Mouse (Mus musculus): ENCODE results near the gene Gfpt1. TPM values are rescaled to one million over a fixed set of nuclear protein-coding genes. Genes with fewer than 3 reads are reported as not detected.

Gfpt1 gene
- polyA plus RNA-seq, 1 experiment, result 0.03 TPM

- Histone ChIP-seq H3K4me1 (ENCODE audit: control insufficient read depth) (no peaks in the 10 kb centered on the region), H3K27me3 (ENCODE audit: control insufficient read depth) (no peaks in the 10 kb centered on the region), H3K36me3 (ENCODE audit: control insufficient read depth) (peaks cover 47% of the 10 kb centered on the region), H3K4me3 (replicated peaks) (no peak overlapping the region), H3K9me3 (ENCODE audit: control insufficient read depth, low read length) (no peaks in the 10 kb centered on the region)
- no peak for TF ChIP-seq TAL1 (IDR thresholded peaks at IDR 0.05; ENCODE audit: low read length)
- TF ChIP-seq GATA1 (IDR thresholded peaks at IDR 0.05; ENCODE audit: low read length), result no peak
These were observed 9.3 kb downstream of the Gfpt1 start for GRCm38 (mm10) chr6:87051886-87052425.

- H3K9me3 ChIP-seq (ENCODE audit: control insufficient read depth, low read length), result no peaks in the 10 kb centered on the region
- peaks cover 61% of the 10 kb centered on the region for H3K36me3 ChIP-seq (ENCODE audit: control insufficient read depth)
- H3K27me3 ChIP-seq (ENCODE audit: control insufficient read depth), result no peaks in the 10 kb centered on the region
- TF ChIP-seq TAL1 (IDR thresholded peaks at IDR 0.05; ENCODE audit: low read length) (no peak), GATA1 (IDR thresholded peaks at IDR 0.05; ENCODE audit: low read length) (no peak)
- H3K4me1 ChIP-seq (ENCODE audit: control insufficient read depth), result no peaks in the 10 kb centered on the region
- no peak overlapping the region for H3K4me3 ChIP-seq (replicated peaks)
These were observed 11.5 kb downstream of the Gfpt1 start for GRCm38 (mm10) chr6:87054193-87054592.

DNA sequence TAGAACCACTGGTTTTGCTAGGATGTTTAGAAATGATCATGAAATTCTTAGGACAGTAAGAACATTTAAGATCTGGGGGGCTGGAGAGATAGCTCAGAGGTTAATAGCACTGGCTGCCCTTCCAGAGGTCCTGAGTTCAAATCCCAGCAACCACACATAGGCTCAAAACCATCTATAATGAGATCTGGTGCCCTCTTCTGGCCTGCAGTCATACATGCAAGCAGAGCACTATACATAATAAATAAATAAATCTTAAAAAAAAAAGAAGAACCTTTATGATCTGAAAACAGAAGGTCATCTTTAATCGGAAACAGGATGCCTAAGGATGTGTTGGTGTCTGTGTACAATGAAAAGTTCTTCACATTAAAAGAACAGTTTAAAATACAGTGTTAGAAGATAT lies 17.1 kb downstream of the Gfpt1 start:
- H3K9me3 ChIP-seq (ENCODE audit: control insufficient read depth, low read length), result no peaks in the 10 kb centered on the region
- no peak overlapping the region for H3K4me3 ChIP-seq (replicated peaks)
- no peak for TF ChIP-seq TAL1 (IDR thresholded peaks at IDR 0.05; ENCODE audit: low read length)
- H3K4me1 ChIP-seq (ENCODE audit: control insufficient read depth), result no peaks in the 10 kb centered on the region
- no peaks in the 10 kb centered on the region for H3K27me3 ChIP-seq (ENCODE audit: control insufficient read depth)
- peaks cover 55% of the 10 kb centered on the region for H3K36me3 ChIP-seq (ENCODE audit: control insufficient read depth)

DNA sequence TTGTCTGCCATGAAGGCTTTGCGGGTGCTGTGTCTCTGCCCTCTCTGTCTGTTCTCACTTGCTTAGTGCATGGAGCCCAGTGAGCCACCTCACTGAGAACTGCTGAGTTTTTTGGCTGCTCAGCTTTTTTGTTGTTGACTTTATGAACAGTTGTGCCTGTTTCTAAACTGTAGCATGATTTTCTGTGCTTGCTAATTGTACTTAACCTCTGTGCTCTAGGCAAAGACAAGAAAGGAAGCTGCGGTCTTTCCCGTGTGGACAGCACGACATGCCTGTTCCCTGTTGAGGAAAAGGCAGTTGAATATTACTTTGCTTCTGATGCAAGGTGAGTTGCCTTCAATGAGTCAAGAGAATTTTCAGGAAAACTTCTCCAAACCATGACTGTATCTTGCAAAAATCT lies 20.9 kb downstream of the Gfpt1 start:
- Histone ChIP-seq H3K36me3 (ENCODE audit: control insufficient read depth) (peaks cover 52% of the 10 kb centered on the region), H3K4me1 (ENCODE audit: control insufficient read depth) (no peaks in the 10 kb centered on the region), H3K9me3 (ENCODE audit: control insufficient read depth, low read length) (no peaks in the 10 kb centered on the region), H3K27me3 (ENCODE audit: control insufficient read depth) (no peaks in the 10 kb centered on the region), H3K4me3 (replicated peaks) (no peak overlapping the region)
- TF ChIP-seq TAL1 (IDR thresholded peaks at IDR 0.05; ENCODE audit: low read length) (no peak), GATA1 (IDR thresholded peaks at IDR 0.05; ENCODE audit: low read length) (no peak)

- TF ChIP-seq GATA1 (IDR thresholded peaks at IDR 0.05; ENCODE audit: low read length) (no peak), TAL1 (IDR thresholded peaks at IDR 0.05; ENCODE audit: low read length) (no peak)
- no peaks in the 10 kb centered on the region for H3K9me3 ChIP-seq (ENCODE audit: control insufficient read depth, low read length)
- peaks cover 10% of the 10 kb centered on the region for H3K4me1 ChIP-seq (ENCODE audit: control insufficient read depth)
- no peaks in the 10 kb centered on the region for H3K27me3 ChIP-seq (ENCODE audit: control insufficient read depth)
- H3K36me3 ChIP-seq (ENCODE audit: control insufficient read depth), result peaks cover 64% of the 10 kb centered on the region
- H3K4me3 ChIP-seq (replicated peaks), result no peak overlapping the region
These were observed 25.6 kb downstream of the Gfpt1 start for GRCm38 (mm10) chr6:87068209-87068608.

DNA sequence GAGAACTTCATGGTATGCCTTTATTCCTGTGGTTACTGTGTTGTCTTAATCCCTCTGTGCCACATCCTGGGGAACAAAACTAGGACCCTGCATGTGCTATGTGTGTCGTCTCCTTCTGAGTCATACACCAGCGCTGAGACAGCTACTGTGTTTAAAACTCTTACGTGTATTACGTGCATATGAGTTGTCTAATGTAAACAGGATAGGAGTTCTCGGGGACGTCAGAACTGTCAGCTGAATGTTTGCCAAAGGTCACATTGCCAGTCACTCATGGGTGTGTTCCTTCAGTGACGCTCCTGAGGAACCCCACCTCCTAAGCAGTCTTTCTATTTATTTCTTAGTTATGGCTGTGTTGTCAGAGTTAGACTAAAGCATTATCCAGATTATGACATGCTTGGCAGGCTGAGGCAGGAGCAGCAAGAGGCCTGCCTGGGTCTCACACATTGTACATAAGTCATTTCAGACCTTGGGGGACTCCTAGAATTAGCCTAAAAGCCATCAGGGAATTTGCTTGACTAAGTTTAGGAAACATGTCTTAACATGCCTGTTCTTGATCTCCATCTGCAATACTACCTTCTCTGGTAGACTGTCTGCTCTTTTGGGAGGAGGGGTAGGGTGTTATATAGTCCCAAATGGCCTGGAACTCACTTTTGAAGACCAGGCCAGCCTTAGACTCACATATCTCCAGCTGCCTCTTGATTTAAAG lies 26.7 kb downstream of the Gfpt1 start:
- no peak overlapping the region for H3K4me3 ChIP-seq (replicated peaks)
- no peak for TF ChIP-seq GATA1 (IDR thresholded peaks at IDR 0.05; ENCODE audit: low read length)
- TF ChIP-seq TAL1 (IDR thresholded peaks at IDR 0.05; ENCODE audit: low read length), result no peak
- peaks cover 12% of the 10 kb centered on the region for H3K4me1 ChIP-seq (ENCODE audit: control insufficient read depth)
- H3K27me3 ChIP-seq (ENCODE audit: control insufficient read depth), result no peaks in the 10 kb centered on the region
- H3K36me3 ChIP-seq (ENCODE audit: control insufficient read depth), result peaks cover 59% of the 10 kb centered on the region
- no peaks in the 10 kb centered on the region for H3K9me3 ChIP-seq (ENCODE audit: control insufficient read depth, low read length)

DNA sequence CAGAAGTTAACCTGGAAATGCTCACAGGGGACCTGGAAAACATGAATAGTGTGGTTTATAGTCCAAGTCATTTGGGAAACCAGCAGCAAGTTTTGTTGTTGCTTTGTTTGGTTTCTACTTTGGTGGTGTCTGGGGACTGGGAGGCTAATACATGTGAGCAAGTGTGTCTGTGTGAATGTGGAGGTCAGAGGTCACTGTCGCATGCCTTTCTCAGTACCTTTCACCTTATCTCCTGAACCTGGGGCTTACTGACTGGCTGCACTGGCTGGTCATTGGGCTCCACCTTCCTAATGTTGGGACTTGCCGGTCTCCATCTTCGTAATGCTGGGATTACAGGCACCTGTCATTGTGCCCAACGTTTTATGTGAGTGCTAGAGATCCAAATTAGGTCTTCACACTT lies 28.0 kb downstream of the Gfpt1 start:
- Histone ChIP-seq H3K4me3 (replicated peaks) (no peak overlapping the region), H3K4me1 (ENCODE audit: control insufficient read depth) (peaks cover 16% of the 10 kb centered on the region), H3K9me3 (ENCODE audit: control insufficient read depth, low read length) (no peaks in the 10 kb centered on the region), H3K27me3 (ENCODE audit: control insufficient read depth) (no peaks in the 10 kb centered on the region), H3K36me3 (ENCODE audit: control insufficient read depth) (peaks cover 55% of the 10 kb centered on the region)
- no peak for TF ChIP-seq TAL1 (IDR thresholded peaks at IDR 0.05; ENCODE audit: low read length)
- no peak for TF ChIP-seq GATA1 (IDR thresholded peaks at IDR 0.05; ENCODE audit: low read length)

GRCm38 (mm10) chr6:87072759-87073158 lies 30.1 kb downstream of the Gfpt1 start:
- no peak for TF ChIP-seq TAL1 (IDR thresholded peaks at IDR 0.05; ENCODE audit: low read length)
- no peak for TF ChIP-seq GATA1 (IDR thresholded peaks at IDR 0.05; ENCODE audit: low read length)
- no peaks in the 10 kb centered on the region for H3K27me3 ChIP-seq (ENCODE audit: control insufficient read depth)
- no peak overlapping the region for H3K4me3 ChIP-seq (replicated peaks)
- H3K4me1 ChIP-seq (ENCODE audit: control insufficient read depth), result peaks cover 19% of the 10 kb centered on the region
- H3K9me3 ChIP-seq (ENCODE audit: control insufficient read depth, low read length), result no peaks in the 10 kb centered on the region
- H3K36me3 ChIP-seq (ENCODE audit: control insufficient read depth), result peaks cover 55% of the 10 kb centered on the region

GRCm38 (mm10) chr6:87075092-87075685 lies 32.5 kb downstream of the Gfpt1 start:
- H3K4me3 ChIP-seq (replicated peaks), result no peak overlapping the region
- no peak for TF ChIP-seq TAL1 (IDR thresholded peaks at IDR 0.05; ENCODE audit: low read length)
- no peak for TF ChIP-seq GATA1 (IDR thresholded peaks at IDR 0.05; ENCODE audit: low read length)
- H3K36me3 ChIP-seq (ENCODE audit: control insufficient read depth), result peaks cover 49% of the 10 kb centered on the region
- no peaks in the 10 kb centered on the region for H3K9me3 ChIP-seq (ENCODE audit: control insufficient read depth, low read length)
- no peaks in the 10 kb centered on the region for H3K27me3 ChIP-seq (ENCODE audit: control insufficient read depth)
- peaks cover 23% of the 10 kb centered on the region for H3K4me1 ChIP-seq (ENCODE audit: control insufficient read depth)

Data from erythroblast, embryonic 14.5 days (primary cell).